Mouse (Mus musculus): ENCODE results near the gene Adh1.

The Adh1 gene

GRCm38 (mm10) chr3:138290672-138291071 lies 29.9 kb downstream of the Adh1 start:
- no peak for DNase-seq

GRCm38 (mm10) chr3:138291529-138292117 lies 30.8 kb downstream of the Adh1 start:
- no peak for DNase-seq

GRCm38 (mm10) chr3:138293298-138293895 lies 32.6 kb downstream of the Adh1 start:
- no peak for DNase-seq

GRCm38 (mm10) chr3:138300130-138300529 lies 39.3 kb downstream of the Adh1 start:
- DNase-seq, result no peak

- DNase-seq, result no peak
These were observed 41.9 kb downstream of the Adh1 start for GRCm38 (mm10) chr3:138302676-138303075.

- no peak for DNase-seq
These were observed 43.1 kb downstream of the Adh1 start for GRCm38 (mm10) chr3:138303771-138304488.

GRCm38 (mm10) chr3:138304489-138304871 lies 43.7 kb downstream of the Adh1 start:
- DNase-seq, result no peak

GRCm38 (mm10) chr3:138305486-138306289 lies 44.9 kb downstream of the Adh1 start:
- DNase-seq, result no peak

- DNase-seq, result no peak
These were observed 45.5 kb downstream of the Adh1 start for GRCm38 (mm10) chr3:138306290-138306683.

- DNase-seq, result no peak
These were observed 49.1 kb downstream of the Adh1 start for GRCm38 (mm10) chr3:138309910-138310309.

- no peak for DNase-seq
These were observed 50.2 kb downstream of the Adh1 start for GRCm38 (mm10) chr3:138311015-138311414.

GRCm38 (mm10) chr3:138312965-138313364 lies 52.2 kb downstream of the Adh1 start, which contains the start of gene Adh6a:
Gene Adh6a, plus strand, starts transcription at chr3:138313286.
- no peak for DNase-seq

GRCm38 (mm10) chr3:138316908-138317472 lies 56.2 kb downstream of the Adh1 start:
- no peak for DNase-seq

- no peak for DNase-seq
These were observed 64.2 kb downstream of the Adh1 start for GRCm38 (mm10) chr3:138325001-138325400.

GRCm38 (mm10) chr3:138325466-138325865 lies 64.7 kb downstream of the Adh1 start:
- no peak for DNase-seq

- DNase-seq, result no peak
These were observed 73.1 kb downstream of the Adh1 start for GRCm38 (mm10) chr3:138333910-138334309.

GRCm38 (mm10) chr3:138334320-138334719 lies 73.5 kb downstream of the Adh1 start:
- DNase-seq, result no peak

GRCm38 (mm10) chr3:138335566-138335965 lies 74.8 kb downstream of the Adh1 start:
- DNase-seq, result no peak

GRCm38 (mm10) chr3:138336104-138336754 lies 75.4 kb downstream of the Adh1 start:
- DNase-seq, result no peak
